Mouse (Mus musculus): ENCODE measurements around the gene Fkbpl. TPM values are rescaled to one million over a fixed set of nuclear protein-coding genes. Genes with fewer than 3 reads are reported as not detected.

The Fkbpl gene
- total and polyA plus RNA-seq, 3 experiments: 5.5 to 8.2 (median 6.2) TPM

DNA sequence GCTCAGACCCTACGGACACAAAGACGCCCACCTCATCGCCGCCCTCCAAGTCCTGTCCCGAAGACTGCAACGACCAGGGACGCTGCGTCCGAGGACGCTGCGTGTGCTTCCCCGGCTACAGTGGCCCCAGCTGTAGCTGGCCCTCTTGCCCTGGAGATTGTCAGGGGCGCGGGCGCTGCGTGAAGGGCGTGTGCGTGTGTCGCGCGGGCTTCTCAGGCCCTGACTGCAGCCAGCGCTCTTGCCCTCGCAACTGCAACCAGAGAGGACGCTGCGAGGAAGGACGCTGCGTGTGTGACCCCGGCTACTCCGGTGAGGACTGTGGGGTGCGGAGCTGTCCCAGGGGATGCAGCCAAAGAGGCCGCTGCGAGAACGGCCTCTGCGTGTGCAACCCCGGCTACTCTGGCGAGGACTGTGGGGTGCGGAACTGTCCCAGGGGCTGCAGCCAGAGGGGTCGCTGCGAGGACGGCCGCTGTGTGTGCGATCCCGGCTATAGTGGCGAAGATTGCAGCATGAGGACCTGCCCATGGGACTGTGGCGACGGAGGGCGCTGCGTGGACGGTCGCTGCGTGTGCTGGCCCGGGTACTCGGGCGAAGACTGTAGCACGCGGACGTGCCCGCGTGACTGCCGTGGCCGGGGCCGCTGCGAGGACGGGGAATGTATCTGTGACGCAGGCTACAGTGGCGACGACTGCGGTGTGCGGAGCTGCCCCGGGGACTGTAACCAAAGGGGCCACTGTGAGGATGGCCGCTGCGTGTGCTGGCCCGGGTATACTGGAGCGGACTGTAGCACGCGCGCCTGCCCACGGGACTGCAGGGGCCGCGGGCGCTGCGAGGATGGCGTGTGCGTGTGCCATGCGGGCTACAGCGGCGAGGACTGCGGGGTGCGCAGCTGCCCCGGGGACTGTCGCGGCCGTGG lies 26.8 kb downstream of the Fkbpl start:
- Histone ChIP-seq H3K79me2 (replicated peaks; ENCODE audit: control insufficient read depth, extremely low read depth, insufficient read depth, poor library complexity, severe bottlenecking) (no peaks in the 10 kb centered on the region), H3K9ac (ENCODE audit: insufficient read depth, low read depth) (no peak overlapping the region), H3K27me3 (replicated peaks) (peaks cover 67% of the 10 kb centered on the region), H3K27ac (ENCODE audit: insufficient read depth, low read depth) (no peak overlapping the region), H3K9me3 (replicated peaks; ENCODE audit: low read length) (peaks cover 21% of the 10 kb centered on the region), H3K36me3 (replicated peaks in 1 of 2; ENCODE audit: control insufficient read depth in 1 of 2, insufficient read depth in 1 of 2, low read length in 1 of 2) (no peaks in the 10 kb centered on the region), H3K4me3 (replicated peaks in 1 of 3; ENCODE audit: low read depth in 2 of 3, low read length in 2 of 3, poor library complexity in 1 of 3) (no peak overlapping the region), H3K4me2 (ENCODE audit: insufficient read depth, low read depth, poor library complexity, severe bottlenecking) (no peak overlapping the region), H3K4me1 (ENCODE audit: control insufficient read depth in 1 of 2, insufficient read depth in 2 of 2) (no peaks in the 10 kb centered on the region)
- dilution Hi-C loops (cut with MboI; ENCODE audit: extremely low pct_ligation_motif_present, extremely low pct_unique_long_range_greater_than_20kb, low sequenced_read_pairs): no loop called here
- no peak for DNase-seq (ENCODE audit: extremely low read depth)
- no peak for TF ChIP-seq ZNF384 (IDR thresholded peaks at IDR 0.05; ENCODE audit: low read depth, low read length)
- no peak for TF ChIP-seq POLR2A (IDR thresholded peaks at IDR 0.05; ENCODE audit: low read depth, low read length)
- TF ChIP-seq ETS1 (conservative IDR thresholded peaks at IDR 0.05; ENCODE audit: low read depth, low read length): no peak
- TF ChIP-seq ZC3H11A (IDR thresholded peaks at IDR 0.05; ENCODE audit: low read depth, low read length): no peak
- no peak for TF ChIP-seq MAX (IDR thresholded peaks at IDR 0.05; ENCODE audit: low read length)
- no peak for TF ChIP-seq SMC3 (IDR thresholded peaks at IDR 0.05; ENCODE audit: low read depth, low read length)
- no peak for TF ChIP-seq NRF1 (IDR thresholded peaks at IDR 0.05; ENCODE audit: low read depth, low read length)
- no peak for TF ChIP-seq E2F4 (IDR thresholded peaks at IDR 0.05; ENCODE audit: insufficient replicate concordance, low read depth, low read length)
- no peak for TF ChIP-seq JUND (conservative IDR thresholded peaks at IDR 0.05; ENCODE audit: low read depth, low read length)
- TF ChIP-seq RAD21 (IDR thresholded peaks at IDR 0.05; ENCODE audit: low read depth, low read length): no peak
- no peak for TF ChIP-seq GABPA (IDR thresholded peaks at IDR 0.05; ENCODE audit: insufficient replicate concordance, low read depth, low read length)
- in situ Hi-C loops (cut with MboI; ENCODE audit: low pct_ligation_motif_present, low pct_unique_long_range_greater_than_20kb, low sequenced_read_pairs): no loop called here

DNA sequence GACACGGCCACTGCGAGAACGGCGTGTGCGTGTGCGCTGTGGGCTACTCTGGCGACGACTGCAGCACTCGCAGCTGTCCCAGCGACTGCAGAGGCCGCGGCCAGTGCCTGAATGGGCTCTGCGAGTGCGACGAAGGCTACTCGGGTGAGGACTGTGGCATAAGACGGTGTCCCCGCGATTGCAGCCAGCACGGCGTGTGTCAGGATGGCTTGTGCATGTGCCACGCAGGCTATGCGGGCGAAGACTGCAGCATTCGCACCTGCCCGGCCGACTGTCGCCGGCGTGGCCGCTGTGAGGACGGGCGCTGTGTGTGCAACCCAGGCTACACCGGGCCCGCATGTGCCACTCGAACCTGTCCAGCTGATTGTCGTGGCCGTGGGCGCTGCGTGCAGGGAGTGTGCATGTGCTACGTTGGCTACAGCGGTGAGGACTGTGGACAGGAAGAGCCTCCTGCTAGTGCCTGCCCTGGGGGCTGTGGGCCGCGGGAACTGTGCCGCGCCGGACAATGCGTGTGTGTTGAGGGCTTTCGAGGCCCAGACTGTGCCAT lies 27.8 kb downstream of the Fkbpl start:
- no peak overlapping the region for H3K4me2 ChIP-seq (ENCODE audit: insufficient read depth, low read depth, poor library complexity, severe bottlenecking)
- peaks cover 68% of the 10 kb centered on the region for H3K27me3 ChIP-seq (replicated peaks)
- in situ Hi-C loops (cut with MboI; ENCODE audit: low pct_ligation_motif_present, low pct_unique_long_range_greater_than_20kb, low sequenced_read_pairs) (no loop called here), dilution Hi-C loops (cut with MboI; ENCODE audit: extremely low pct_ligation_motif_present, extremely low pct_unique_long_range_greater_than_20kb, low sequenced_read_pairs) (no loop called here)
- no peaks in the 10 kb centered on the region for H3K36me3 ChIP-seq (replicated peaks in 1 of 2; ENCODE audit: control insufficient read depth in 1 of 2, insufficient read depth in 1 of 2, low read length in 1 of 2)
- no peak overlapping the region for H3K27ac ChIP-seq (ENCODE audit: insufficient read depth, low read depth)
- no peak overlapping the region for H3K4me3 ChIP-seq (replicated peaks in 1 of 3; ENCODE audit: low read depth in 2 of 3, low read length in 2 of 3, poor library complexity in 1 of 3)
- H3K9ac ChIP-seq (ENCODE audit: insufficient read depth, low read depth): no peak overlapping the region
- no peaks in the 10 kb centered on the region for H3K79me2 ChIP-seq (replicated peaks; ENCODE audit: control insufficient read depth, extremely low read depth, insufficient read depth, poor library complexity, severe bottlenecking)
- peaks cover 21% of the 10 kb centered on the region for H3K9me3 ChIP-seq (replicated peaks; ENCODE audit: low read length)
- TF ChIP-seq SMC3 (IDR thresholded peaks at IDR 0.05; ENCODE audit: low read depth, low read length): no peak
- TF ChIP-seq KAT2A (IDR thresholded peaks at IDR 0.05; ENCODE audit: insufficient replicate concordance, low read length): no peak
- TF ChIP-seq RAD21 (IDR thresholded peaks at IDR 0.05; ENCODE audit: low read depth, low read length): no peak
- H3K4me1 ChIP-seq (ENCODE audit: control insufficient read depth in 1 of 2, insufficient read depth in 2 of 2): no peaks in the 10 kb centered on the region
- no peak for DNase-seq (ENCODE audit: extremely low read depth)

Data from CH12.LX (cell line).